Comparison of ENCODE assay signal across 8 mouse cellular contexts in the genomic region with DNA sequence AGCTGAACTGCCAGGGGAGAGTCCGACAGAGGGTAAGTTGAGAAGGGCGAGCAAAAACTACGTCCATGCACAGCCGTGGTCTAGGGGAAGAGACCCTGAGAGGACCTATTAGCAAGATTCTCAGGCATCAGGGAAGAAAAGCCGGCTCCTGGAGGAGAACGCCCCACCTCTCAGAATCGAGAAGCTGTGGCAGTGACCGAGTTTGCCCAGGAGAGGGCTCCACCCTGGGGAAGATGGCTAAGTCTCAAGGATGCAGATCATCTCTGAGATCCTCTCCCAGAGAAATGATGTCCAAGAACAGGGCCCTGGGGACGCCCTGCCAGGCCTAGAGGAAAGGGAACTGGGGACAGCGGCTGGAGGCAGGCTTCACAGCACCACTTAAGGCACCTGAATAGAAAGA. TPM values are rescaled to one million over a fixed set of nuclear protein-coding genes. Genes with fewer than 3 reads are reported as not detected.
DNase-seq lines count a peak whose midpoint lies in the region; ATAC-seq lines count a peak whose summit lies in the region.

No protein-coding gene starts in this region.

- H3K4me2 ChIP-seq in forebrain, embryonic 14.5 days (ENCODE audit: low read length), result no peak overlapping the region
- H3K4me2 ChIP-seq in neural tube, embryonic 13.5 days, result no peak overlapping the region

- no peaks in the 10 kb centered on the region for H3K9me3 ChIP-seq in forebrain, embryonic 14.5 days (replicated peaks; ENCODE audit: control insufficient read depth, low read length)
- no peaks in the 10 kb centered on the region for H3K9me3 ChIP-seq in neural tube, embryonic 13.5 days

- H3K9ac ChIP-seq in forebrain, embryonic 14.5 days (ENCODE audit: low read length), result no peak overlapping the region
- no peak overlapping the region; the same call in 1 of the 2 replicates for H3K9ac ChIP-seq in neural tube, embryonic 13.5 days

- no peak overlapping the region for H3K27ac ChIP-seq in forebrain, embryonic 14.5 days (ENCODE audit: low read depth, low read length)
- H3K27ac ChIP-seq in neural tube, embryonic 13.5 days (replicated peaks), result 0 out of 2 replicates have a peak overlapping the region, but pooled peaks have one; percentile 24

- peak; percentile 65 for DNase-seq in urinary bladder, postnatal 14 days (ENCODE audit: low spot score)
- no peak for DNase-seq in urinary bladder, adult 2 months (ENCODE audit: low spot score)
- DNase-seq in cerebellum, adult 11 months, result peak; percentile 70
- peak; percentile 69 for DNase-seq in forebrain, embryonic 14.5 days (ENCODE audit: low spot score)
- peak; percentile 16 for DNase-seq in heart, postnatal 25 days (ENCODE audit: low spot score)
- DNase-seq in left cerebral cortex, postnatal 14 days (ENCODE audit: low spot score in 2 of 2), result peak; percentile 66 to 75
- DNase-seq in urinary bladder, postnatal 4 days (ENCODE audit: low spot score in 2 of 2), result peak; percentile 29 to 82

- no peaks in the 10 kb centered on the region; the same call in 1 of the 2 replicates for H3K27me3 ChIP-seq in forebrain, embryonic 14.5 days (replicated peaks; ENCODE audit: control insufficient read depth, insufficient read depth, low read length)
- 0 out of 2 replicates have a peak, but pooled peaks cover 3% of the 10 kb centered on the region for H3K27me3 ChIP-seq in neural tube, embryonic 13.5 days

- H3K4me1 ChIP-seq in forebrain, embryonic 14.5 days (ENCODE audit: control insufficient read depth, insufficient read depth, low read length), result no peaks in the 10 kb centered on the region
- H3K4me1 ChIP-seq in neural tube, embryonic 13.5 days (replicated peaks), result peaks cover 11% of the 10 kb centered on the region

- H3K36me3 ChIP-seq in forebrain, embryonic 14.5 days (ENCODE audit: control insufficient read depth, insufficient read depth, low read length), result no peaks in the 10 kb centered on the region
- H3K36me3 ChIP-seq in neural tube, embryonic 13.5 days, result no peaks in the 10 kb centered on the region

- ATAC-seq in forebrain, embryonic 14.5 days, result peak; percentile 74; the same call in 1 of the 2 replicates
- no peak; the same call in 1 of the 2 replicates for ATAC-seq in neural tube, embryonic 13.5 days (ENCODE audit: low read depth)

- intact Hi-C loops in heart, postnatal 25 days (cut with DNase I), result loop anchor here (1.0 to 5.0 kb wide), 2 partner anchors 153 to 264 kb away; no protein-coding TSS in a partner anchor
- intact Hi-C loops in left cerebral cortex, postnatal 14 days (cut with DNase I), result no loop called here

- no peak overlapping the region for H3K4me3 ChIP-seq in forebrain, embryonic 14.5 days (ENCODE audit: low read depth, low read length)
- H3K4me3 ChIP-seq in neural tube, embryonic 13.5 days, result no peak overlapping the region

- WGBS in forebrain, embryonic 14.5 days, result 9% methylated on average over 10 of the region's 10 CpGs
- 7% methylated on average over 10 of the region's 10 CpGs for WGBS in neural tube, embryonic 13.5 days

RNA-seq across cellular contexts. Expression of gene Lbx1, which starts 47.7 kb away (rescaled TPM):
- polyA plus RNA-seq in urinary bladder, adult 2 months (2012; rRNA removed), result 0.03 and 0.11 TPM in 2 replicates
- polyA plus RNA-seq in forebrain, embryonic 14.5 days (2014; fragmentation: Nextera tagmentation; extraction: Ambion mirVana), result 0.09 TPM in 1 of 2 replicates, not detected in the other
- total RNA-seq in heart, postnatal 25 days (2021), result under 1 TPM in 1 of 2 experiments, not detected in 1; 0.29 TPM
- under 1 TPM in 1 of 2 experiments, not detected in 1; 0.13 TPM for total RNA-seq in left cerebral cortex, postnatal 14 days (2021)
- 16.0 and 16.9 TPM in 2 replicates for polyA plus RNA-seq in neural tube, embryonic 13.5 days (2015; fragmentation: Nextera tagmentation; extraction: Ambion mirVana)

Comparison
In these comparisons a context has a peak if more than half of its experiments do, and no peak if none do; other contexts are left out.
1. RNA of gene Lbx1, which starts 47.7 kb away (polyA plus RNA-seq): 16.0 to 16.9 TPM in neural tube, embryonic 13.5 days; 0.03 to 0.11 TPM in urinary bladder, adult 2 months and 0.09 TPM in forebrain, embryonic 14.5 days; every median in the first group is over 10 times any median in the second.